Mouse (Mus musculus) heart, embryonic 13.5 days (tissue): ENCODE data around the gene Cacnb4. TPM values are rescaled to one million over a fixed set of nuclear protein-coding genes. Genes with fewer than 3 reads are reported as not detected.

Source experiments
- ATAC-seq: fragments of 200-750 bp; cut with Nextera tagmentation; 2 replicates; pipeline ENCODE4 v1.8.0; 2017; ENCODE audit warnings: moderate TSS enrichment; ENCODE audit not compliant: insufficient number of reproducible peaks, low FRiP score, low TSS enrichment; ENCODE audit errors: extremely low read depth
- H3K27ac ChIP-seq: fragments of 300-500 bp; sonication (generic); replicated peaks from 2 replicates; pipeline ENCODE4 v1.5.1; 2015; ENCODE audit warnings: moderate library complexity, mild to moderate bottlenecking, inconsistent platforms
- H3K27me3 ChIP-seq: fragments of 300-500 bp; sonication (generic); replicated peaks from 2 replicates; pipeline ENCODE4 v1.6.1; 2015; ENCODE audit warnings: mild to moderate bottlenecking, inconsistent platforms
- H3K36me3 ChIP-seq: fragments of 300-500 bp; sonication (generic); 2 replicates; pipeline ENCODE4 v1.6.1; 2015; ENCODE audit warnings: mild to moderate bottlenecking, inconsistent platforms
- H3K4me1 ChIP-seq: fragments of 300-500 bp; sonication (generic); 2 replicates; pipeline ENCODE4 v1.6.1; 2015; ENCODE audit warnings: inconsistent platforms
- H3K4me2 ChIP-seq: fragments of 300-500 bp; sonication (generic); 2 replicates; pipeline ENCODE4 v1.6.1; 2015; ENCODE audit warnings: inconsistent platforms, mild to moderate bottlenecking, moderate library complexity
- H3K4me3 ChIP-seq: fragments of 300-500 bp; sonication (generic); 2 replicates; pipeline ENCODE4 v1.5.1; 2015; ENCODE audit warnings: moderate library complexity, mild to moderate bottlenecking, inconsistent platforms
- H3K9ac ChIP-seq: fragments of 300-500 bp; sonication (generic); 2 replicates; pipeline ENCODE4 v1.6.1; 2015; ENCODE audit warnings: inconsistent platforms, mild to moderate bottlenecking, moderate library complexity
- H3K9me3 ChIP-seq: fragments of 300-500 bp; sonication (generic); 2 replicates; pipeline ENCODE4 v1.6.1; 2016; ENCODE audit warnings: inconsistent platforms
- WGBS: fragments of 180-500 bp; shearing (Covaris S2); methylation state at CpG from one replicate; pipeline ENCODE4 v1.1.7; 2015; ENCODE audit warnings: mixed read lengths; 5-methylcytosine and 5-hydroxymethylcytosine counted together
- polyA plus RNA-seq: library from polyadenylated mRNA; unstranded; fragments of >200 nt; fragmentation: Nextera tagmentation; extraction: Ambion mirVana; gene quantifications from 2 replicates; pipeline ENCODE4 v1.2.1, GENCODE M21; 2015

Gene Cacnb4
- polyA plus RNA-seq, result 0.34 and 0.41 TPM in 2 replicates

DNA sequence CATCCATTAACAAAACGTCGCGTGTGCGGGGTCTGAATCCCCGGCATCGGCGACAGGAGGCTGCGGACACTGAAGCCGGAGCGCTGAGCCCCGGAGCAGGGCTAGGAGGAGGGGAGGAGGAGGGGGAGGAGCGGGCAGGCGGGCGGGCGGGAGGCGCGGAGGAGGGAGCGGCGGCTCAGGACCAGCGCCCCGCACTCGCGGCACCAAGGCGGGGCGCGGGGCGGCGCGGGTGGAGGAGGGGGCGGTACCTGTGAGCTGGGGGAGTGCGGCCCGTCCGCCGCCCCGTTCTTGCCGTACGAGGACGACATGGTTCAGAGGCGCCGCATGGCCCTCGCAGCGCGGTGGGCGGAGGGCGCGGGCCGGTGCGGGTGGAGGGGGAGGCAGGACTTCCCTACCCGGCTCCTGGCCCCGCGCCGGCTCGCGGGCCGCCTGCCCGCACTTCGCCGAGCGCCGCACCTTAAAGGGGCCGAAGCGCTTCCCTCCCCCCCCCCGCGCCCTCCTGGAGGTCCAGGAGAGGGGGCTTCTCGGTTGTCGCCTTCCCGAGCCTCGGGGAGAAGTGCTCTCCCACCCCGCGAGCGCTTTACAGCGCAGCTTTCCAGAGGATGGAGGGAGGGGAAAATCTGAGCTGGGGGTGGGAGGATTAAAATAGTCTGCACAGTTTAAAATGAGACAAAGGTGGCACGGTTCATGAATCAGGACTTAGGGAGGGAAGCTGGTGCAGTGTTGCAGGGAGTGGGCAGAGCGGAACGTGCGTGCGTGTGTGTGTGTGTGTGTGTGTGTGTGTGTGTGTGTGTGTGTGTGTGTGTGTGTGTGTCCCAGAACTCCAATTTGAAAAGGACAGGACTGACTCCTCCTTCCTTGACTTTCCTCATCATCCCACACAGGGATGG, at the start of gene Cacnb4:
Gene Cacnb4 (minus strand): TSS at position 809 of the 890 bp plus-strand sequence.
- peaks cover 40% of the 10 kb centered on the region for H3K27me3 ChIP-seq
- under 1% methylated on average over 62 of the region's 77 CpGs for WGBS
- H3K4me3 ChIP-seq, result peak within 1 kb of the TSS; percentile 79
- no peaks in the 10 kb centered on the region for H3K36me3 ChIP-seq
- ATAC-seq, result peak; percentile 47; the same call in 1 of the 2 replicates
- H3K9me3 ChIP-seq, result no peaks in the 10 kb centered on the region
- peak within 1 kb of the TSS; percentile 98 for H3K4me2 ChIP-seq
- H3K27ac ChIP-seq, result no peak within 1 kb of the TSS
- H3K9ac ChIP-seq, result peak within 1 kb of the TSS; percentile 84
- H3K4me1 ChIP-seq, result peaks cover 20% of the 10 kb centered on the region

- Histone ChIP-seq H3K27me3 (no peaks in the 10 kb centered on the region), H3K4me2 (no peak overlapping the region), H3K4me3 (no peak overlapping the region), H3K9me3 (no peaks in the 10 kb centered on the region), H3K9ac (no peak overlapping the region), H3K4me1 (no peaks in the 10 kb centered on the region), H3K36me3 (0 out of 2 replicates have a peak, but pooled peaks cover 4% of the 10 kb centered on the region), H3K27ac (no peak overlapping the region)
- no peak for ATAC-seq
- WGBS, result 78% methylated on average over 13 of the region's 13 CpGs
Measured at GRCm38 (mm10) chr2:52720231-52721025, 43.8 kb upstream of the Cacnb4 start.

- Histone ChIP-seq H3K4me3 (no peak overlapping the region), H3K9me3 (no peaks in the 10 kb centered on the region), H3K27me3 (no peaks in the 10 kb centered on the region), H3K4me2 (no peak overlapping the region), H3K36me3 (peaks cover 34% of the 10 kb centered on the region), H3K4me1 (no peaks in the 10 kb centered on the region), H3K27ac (no peak overlapping the region), H3K9ac (no peak overlapping the region)
- ATAC-seq, result no peak
- WGBS, result 64% methylated on average over 5 of the region's 5 CpGs
Measured at GRCm38 (mm10) chr2:52717076-52717475, 40.4 kb upstream of the Cacnb4 start.

DNA sequence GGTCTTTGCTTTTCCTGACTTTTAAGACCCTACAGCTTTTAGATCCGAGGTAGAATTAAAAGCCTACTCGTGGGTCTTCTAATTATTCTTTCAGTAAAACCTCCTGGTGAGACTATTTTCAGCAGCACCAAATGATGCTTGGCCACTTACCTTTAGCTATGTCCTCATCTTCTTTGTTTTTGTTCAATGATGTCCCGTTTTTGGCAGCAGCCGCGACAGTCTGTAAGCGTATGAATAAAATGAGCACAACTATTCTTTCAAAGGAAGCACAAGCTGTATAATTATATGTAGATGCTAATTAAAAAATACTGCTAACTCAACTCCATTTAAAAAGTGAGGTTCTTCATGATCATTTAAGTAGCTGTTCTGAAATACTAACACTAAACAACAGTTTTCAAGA, 38.9 kb upstream of the Cacnb4 start:
- Histone ChIP-seq H3K27ac (no peak overlapping the region), H3K4me2 (no peak overlapping the region), H3K9ac (no peak overlapping the region), H3K4me3 (no peak overlapping the region), H3K9me3 (no peaks in the 10 kb centered on the region), H3K4me1 (no peaks in the 10 kb centered on the region), H3K36me3 (peaks cover 35% of the 10 kb centered on the region), H3K27me3 (no peaks in the 10 kb centered on the region)
- ATAC-seq, result no peak
- 89% methylated on average over 6 of the region's 6 CpGs for WGBS

DNA sequence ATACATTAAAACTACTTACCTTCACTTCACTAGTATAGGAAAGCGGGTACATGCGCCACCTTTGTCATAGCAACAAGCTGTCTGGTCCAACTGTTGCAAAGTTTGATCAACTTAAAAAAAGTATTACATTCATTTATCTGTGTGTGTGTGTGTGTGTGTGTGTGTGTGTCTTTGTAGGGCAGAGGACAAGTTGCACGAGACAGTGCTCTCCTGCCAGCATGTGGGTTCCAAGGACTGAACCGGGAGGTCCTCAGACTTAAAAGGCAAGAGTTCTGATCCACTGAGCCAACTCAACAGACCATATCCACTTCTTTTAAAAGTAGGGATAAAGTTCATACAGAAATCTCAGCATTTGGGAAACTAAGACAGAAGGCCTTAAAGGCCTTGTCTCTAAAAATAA, 37.5 kb upstream of the Cacnb4 start:
- Histone ChIP-seq H3K4me1 (no peaks in the 10 kb centered on the region), H3K27me3 (no peaks in the 10 kb centered on the region), H3K36me3 (peaks cover 47% of the 10 kb centered on the region), H3K9me3 (no peaks in the 10 kb centered on the region), H3K27ac (no peak overlapping the region), H3K4me3 (no peak overlapping the region), H3K4me2 (no peak overlapping the region), H3K9ac (no peak overlapping the region)
- 93% methylated on average over 4 of the region's 4 CpGs for WGBS
- no peak for ATAC-seq

DNA sequence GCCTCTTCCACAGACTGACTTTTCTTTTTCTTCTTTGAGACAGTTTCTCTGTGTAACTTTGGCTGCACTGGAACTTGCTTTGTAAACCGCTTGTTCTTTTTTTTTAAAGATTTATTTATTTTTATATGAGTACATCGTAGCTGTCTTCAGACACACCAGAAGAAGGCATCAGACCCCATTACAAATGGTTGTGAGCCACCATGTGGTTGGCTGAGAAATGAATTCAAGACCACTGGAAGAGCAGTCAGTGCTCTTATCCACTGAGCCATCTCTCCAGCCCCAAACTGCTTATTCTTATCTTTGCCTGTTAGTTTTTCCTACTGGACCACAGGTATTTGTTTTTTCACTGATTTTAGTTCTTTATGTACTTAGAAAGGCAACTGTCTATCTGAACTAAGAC, 34.2 kb upstream of the Cacnb4 start:
- Histone ChIP-seq H3K9me3 (no peaks in the 10 kb centered on the region), H3K27ac (no peak overlapping the region), H3K36me3 (peaks cover 72% of the 10 kb centered on the region), H3K4me2 (no peak overlapping the region), H3K4me3 (no peak overlapping the region), H3K27me3 (no peaks in the 10 kb centered on the region), H3K9ac (no peak overlapping the region), H3K4me1 (no peaks in the 10 kb centered on the region)
- 83% methylated on average over 2 of the region's 2 CpGs for WGBS
- ATAC-seq, result no peak

GRCm38 (mm10) chr2:52709417-52709816, 32.8 kb upstream of the Cacnb4 start:
- H3K36me3 ChIP-seq, result peaks cover 75% of the 10 kb centered on the region
- H3K9me3 ChIP-seq, result no peaks in the 10 kb centered on the region
- H3K4me2 ChIP-seq, result no peak overlapping the region
- WGBS, result 88% methylated on average over 5 of the region's 5 CpGs
- no peak overlapping the region for H3K27ac ChIP-seq
- H3K27me3 ChIP-seq, result no peaks in the 10 kb centered on the region
- H3K9ac ChIP-seq, result no peak overlapping the region
- H3K4me3 ChIP-seq, result no peak overlapping the region
- no peak for ATAC-seq
- peaks cover 6% of the 10 kb centered on the region for H3K4me1 ChIP-seq

- Histone ChIP-seq H3K27ac (no peak overlapping the region), H3K9me3 (no peaks in the 10 kb centered on the region), H3K4me2 (no peak overlapping the region), H3K27me3 (no peaks in the 10 kb centered on the region), H3K4me3 (no peak overlapping the region), H3K4me1 (peaks cover 6% of the 10 kb centered on the region), H3K9ac (no peak overlapping the region), H3K36me3 (peaks cover 57% of the 10 kb centered on the region)
- WGBS, result 90% methylated on average over 11 of the region's 11 CpGs
- no peak for ATAC-seq
Measured at GRCm38 (mm10) chr2:52701368-52702036, 24.9 kb upstream of the Cacnb4 start.

DNA sequence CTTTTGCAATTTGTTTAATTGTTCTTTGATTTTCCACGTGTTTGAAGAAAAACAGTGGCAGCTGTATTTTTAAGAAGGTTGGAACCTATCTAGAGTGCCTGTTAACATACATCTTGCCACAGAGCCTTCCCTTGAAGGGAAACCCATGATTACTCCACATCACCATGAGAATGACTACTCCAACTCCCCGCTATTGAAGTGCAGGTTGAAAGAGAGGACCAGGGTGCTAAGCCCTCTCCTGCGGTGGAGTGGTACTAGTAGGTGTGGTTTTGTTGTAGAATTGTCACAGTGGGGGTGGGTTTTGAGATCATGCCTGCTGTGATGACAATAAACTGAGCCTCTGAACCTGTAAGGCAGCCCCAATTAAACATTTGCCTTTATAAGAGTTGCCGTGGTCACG, 23.7 kb upstream of the Cacnb4 start:
- Histone ChIP-seq H3K27ac (no peak overlapping the region), H3K9ac (no peak overlapping the region), H3K4me1 (peaks cover 4% of the 10 kb centered on the region), H3K36me3 (peaks cover 45% of the 10 kb centered on the region), H3K9me3 (no peaks in the 10 kb centered on the region), H3K27me3 (no peaks in the 10 kb centered on the region), H3K4me2 (no peak overlapping the region), H3K4me3 (no peak overlapping the region)
- WGBS, result 72% methylated on average over 5 of the region's 5 CpGs
- no peak for ATAC-seq

DNA sequence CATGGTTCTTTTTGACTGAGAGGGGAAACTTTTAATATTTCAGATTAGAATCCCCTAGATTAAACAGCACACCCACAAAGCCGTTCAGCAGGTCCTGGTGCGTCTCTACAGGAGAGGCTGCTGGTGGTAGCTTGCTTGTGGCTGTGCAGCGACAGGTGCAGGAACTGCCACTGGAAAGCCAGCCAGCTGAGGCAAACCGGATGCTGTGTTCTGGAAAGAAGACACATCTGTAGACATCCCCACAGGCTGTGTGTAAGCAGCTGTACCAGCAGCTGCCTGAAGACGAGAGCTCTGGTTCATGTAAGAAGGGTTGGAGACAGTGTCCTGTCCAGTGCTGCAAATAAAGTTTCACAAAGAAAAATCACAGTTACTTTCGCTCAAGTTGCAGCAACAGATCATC, 18.0 kb upstream of the Cacnb4 start:
- ATAC-seq, result no peak
- no peaks in the 10 kb centered on the region for H3K4me1 ChIP-seq
- H3K36me3 ChIP-seq, result peaks cover 26% of the 10 kb centered on the region
- no peaks in the 10 kb centered on the region for H3K9me3 ChIP-seq
- no peak overlapping the region for H3K27ac ChIP-seq
- no peak overlapping the region for H3K4me3 ChIP-seq
- H3K4me2 ChIP-seq, result no peak overlapping the region
- no peak overlapping the region for H3K9ac ChIP-seq
- 78% methylated on average over 6 of the region's 6 CpGs for WGBS
- H3K27me3 ChIP-seq, result no peaks in the 10 kb centered on the region

GRCm38 (mm10) chr2:52691745-52692144, 15.1 kb upstream of the Cacnb4 start:
- H3K9ac ChIP-seq, result no peak overlapping the region
- H3K4me3 ChIP-seq, result no peak overlapping the region
- no peaks in the 10 kb centered on the region for H3K4me1 ChIP-seq
- peaks cover 21% of the 10 kb centered on the region for H3K36me3 ChIP-seq
- H3K9me3 ChIP-seq, result no peaks in the 10 kb centered on the region
- WGBS, result 65% methylated on average over 4 of the region's 4 CpGs
- H3K4me2 ChIP-seq, result no peak overlapping the region
- no peak overlapping the region for H3K27ac ChIP-seq
- no peaks in the 10 kb centered on the region for H3K27me3 ChIP-seq
- ATAC-seq, result no peak
